Mouse (Mus musculus): Measurements from ENCODE around the gene Uqcc3. TPM values are rescaled to one million over a fixed set of nuclear protein-coding genes. Genes with fewer than 3 reads are reported as not detected.
"Not testable (repeated sequence)": the region's sequence is repeated elsewhere in the genome, so short reads cannot be mapped to it uniquely, and the experiment has no call there.

Uqcc3 gene
- total and polyA plus RNA-seq, 3 experiments: 43.7 to 56.5 (median 49.9) TPM

GRCm38 (mm10) chr19:8875031-8875430 lies 5.7 kb downstream of the Uqcc3 start:
- no peak for TF ChIP-seq CTCF (IDR thresholded peaks at IDR 0.05)
- TF ChIP-seq POLR2A (IDR thresholded peaks at IDR 0.05; ENCODE audit: insufficient read depth, low read depth, low read length): no peak
- no peak for TF ChIP-seq EP300 (IDR thresholded peaks at IDR 0.05; ENCODE audit: insufficient read depth, low read depth, low read length)
- H3K79me2 ChIP-seq (replicated peaks; ENCODE audit: control insufficient read depth, insufficient read depth, low read length): 0 out of 2 replicates have a peak, but pooled peaks cover 1% of the 10 kb centered on the region
- intact Hi-C loops (cut with DNase I): no loop called here
- H3K27ac ChIP-seq: no peak overlapping the region
- DNase-seq: no peak
- H3K36me3 ChIP-seq (ENCODE audit: control insufficient read depth, insufficient read depth, low read length): peaks cover 8% of the 10 kb centered on the region
- WGBS: 87% methylated on average over 7 of the region's 7 CpGs
- no peak overlapping the region for H3K9ac ChIP-seq (ENCODE audit: low read depth, low read length)
- no peaks in the 10 kb centered on the region for H3K27me3 ChIP-seq (ENCODE audit: control insufficient read depth, insufficient read depth, low read length)
- no peak overlapping the region for H3K4me3 ChIP-seq
- peaks cover 5% of the 10 kb centered on the region for H3K4me1 ChIP-seq (ENCODE audit: control insufficient read depth, insufficient read depth, low read length)

DNA sequence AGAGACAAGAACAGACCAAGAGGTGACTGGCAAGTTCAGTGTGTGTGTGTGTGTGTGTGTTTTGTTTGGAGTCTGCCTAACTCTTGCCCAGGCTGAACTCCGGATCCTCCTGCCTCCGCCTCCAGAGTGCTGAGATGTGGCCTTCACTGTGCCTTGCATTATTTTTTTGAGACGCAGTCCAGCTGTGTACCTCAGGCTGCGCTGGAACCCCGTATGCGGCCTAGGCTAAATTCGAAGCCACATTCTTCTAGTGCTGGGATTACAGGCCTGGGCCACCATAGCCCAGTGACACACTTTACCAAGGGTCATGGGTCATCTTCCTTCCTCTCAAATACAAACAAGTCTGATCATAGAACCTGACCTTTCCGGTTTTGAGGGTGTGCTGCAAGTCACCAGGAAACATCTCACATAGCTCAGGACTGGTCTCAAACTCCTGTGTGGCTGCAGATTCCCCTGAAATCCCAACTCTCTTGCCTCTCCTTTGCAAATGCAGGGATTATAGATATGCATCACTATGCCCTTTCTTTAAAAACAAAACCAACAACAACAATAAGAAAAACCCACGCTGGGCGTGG lies 8.4 kb downstream of the Uqcc3 start:
- H3K79me2 ChIP-seq (replicated peaks; ENCODE audit: control insufficient read depth, insufficient read depth, low read length): 0 out of 2 replicates have a peak, but pooled peaks cover 1% of the 10 kb centered on the region
- H3K27me3 ChIP-seq (ENCODE audit: control insufficient read depth, insufficient read depth, low read length): no peaks in the 10 kb centered on the region
- WGBS: 62% methylated on average over 10 of the region's 10 CpGs
- H3K9ac ChIP-seq (ENCODE audit: low read depth, low read length): peak overlapping the region; percentile 83
- H3K36me3 ChIP-seq (ENCODE audit: control insufficient read depth, insufficient read depth, low read length): peaks cover 2% of the 10 kb centered on the region; the same call in 1 of the 2 replicates
- TF ChIP-seq POLR2A (IDR thresholded peaks at IDR 0.05; ENCODE audit: insufficient read depth, low read depth, low read length) (no peak), EP300 (IDR thresholded peaks at IDR 0.05; ENCODE audit: insufficient read depth, low read depth, low read length) (no peak), CTCF (IDR thresholded peaks at IDR 0.05) (no peak)
- intact Hi-C loops (cut with DNase I): loop anchor here (5.0 kb wide), 1 partner anchor 95 kb away; the partner anchor contains the start of gene Eef1g
- DNase-seq: no peak
- H3K27ac ChIP-seq: peak overlapping the region; percentile 94
- peak overlapping the region; percentile 91 for H3K4me3 ChIP-seq
- H3K4me1 ChIP-seq (ENCODE audit: control insufficient read depth, insufficient read depth, low read length): peaks cover 3% of the 10 kb centered on the region

DNA sequence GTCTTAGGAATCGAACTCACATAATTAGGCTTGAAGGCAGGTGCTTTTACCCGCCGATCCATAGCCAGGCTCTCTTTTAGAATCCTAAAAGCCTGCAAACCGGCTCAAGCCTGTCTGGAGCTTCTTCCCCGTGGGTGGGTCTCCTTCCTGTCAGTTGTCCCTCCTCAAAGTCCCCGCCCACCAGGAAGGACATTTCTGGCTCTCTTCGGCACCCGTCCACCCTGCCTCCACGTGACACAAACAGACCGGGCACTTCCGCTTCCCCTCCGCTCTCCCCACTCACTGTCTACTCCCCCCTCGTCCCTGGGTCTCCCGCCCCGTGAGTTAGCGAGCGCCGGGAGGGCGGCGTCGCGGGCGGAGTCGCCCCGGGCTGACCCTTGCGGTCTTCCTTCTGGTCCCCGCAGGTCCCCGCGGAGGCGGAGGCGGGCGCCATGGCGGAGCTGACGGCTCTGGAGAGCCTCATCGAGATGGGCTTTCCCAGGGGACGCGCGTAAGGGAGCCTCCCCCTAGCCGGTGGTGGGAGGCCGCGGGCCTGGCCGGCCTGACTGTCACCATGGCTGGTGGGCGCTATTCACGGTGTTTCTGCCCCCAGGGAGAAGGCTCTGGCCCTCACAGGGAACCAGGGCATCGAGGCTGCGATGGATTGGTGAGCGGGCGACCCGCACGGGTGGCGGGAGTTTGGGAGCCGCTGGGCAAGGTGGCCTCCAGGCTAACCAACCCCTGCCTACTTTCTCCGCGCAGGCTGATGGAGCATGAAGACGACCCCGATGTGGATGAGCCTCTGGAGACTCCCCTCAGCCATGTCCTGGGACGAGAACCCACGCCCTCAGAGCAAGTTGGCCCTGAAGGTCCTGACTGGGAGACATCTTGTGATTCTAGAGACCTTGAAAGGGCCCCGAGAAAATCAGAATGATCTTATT lies 9.2 kb downstream of the Uqcc3 start, which contains the start of gene Ubxn1:
Gene Ubxn1 (plus strand): TSS at position 230 of the 920 bp plus-strand sequence.
- Histone ChIP-seq H3K9ac (ENCODE audit: low read depth, low read length) (peak within 1 kb of the TSS; percentile 83), H3K4me1 (ENCODE audit: control insufficient read depth, insufficient read depth, low read length) (peaks cover 3% of the 10 kb centered on the region), H3K4me3 (peak within 1 kb of the TSS; percentile 91), H3K27me3 (ENCODE audit: control insufficient read depth, insufficient read depth, low read length) (no peaks in the 10 kb centered on the region), H3K27ac (peak within 1 kb of the TSS; percentile 94), H3K79me2 (replicated peaks; ENCODE audit: control insufficient read depth, insufficient read depth, low read length) (0 out of 2 replicates have a peak, but pooled peaks cover 1% of the 10 kb centered on the region), H3K36me3 (ENCODE audit: control insufficient read depth, insufficient read depth, low read length) (peaks cover 2% of the 10 kb centered on the region; the same call in 1 of the 2 replicates)
- peak; percentile 98 to 99 for DNase-seq
- WGBS: 1% methylated on average over 59 of the region's 59 CpGs
- intact Hi-C loops (cut with DNase I): loop anchor here (1.0 to 5.0 kb wide), 4 partner anchors 9 to 96 kb away; partner anchors contain the start of genes 1810009A15Rik, Eef1g, Gm49416 and Polr2g
- TF ChIP-seq EP300 (IDR thresholded peaks at IDR 0.05; ENCODE audit: insufficient read depth, low read depth, low read length) (peak; percentile 96), CTCF (IDR thresholded peaks at IDR 0.05) (no peak), POLR2A (IDR thresholded peaks at IDR 0.05; ENCODE audit: insufficient read depth, low read depth, low read length) (peak; percentile 87)

- intact Hi-C loops (cut with DNase I): loop anchor here (1.0 to 5.0 kb wide), 4 partner anchors 9 to 96 kb away; partner anchors contain the start of genes 1810009A15Rik, Eef1g, Gm49416 and Polr2g
- TF ChIP-seq POLR2A (IDR thresholded peaks at IDR 0.05; ENCODE audit: insufficient read depth, low read depth, low read length): no peak
- TF ChIP-seq EP300 (IDR thresholded peaks at IDR 0.05; ENCODE audit: insufficient read depth, low read depth, low read length): no peak
- TF ChIP-seq CTCF (IDR thresholded peaks at IDR 0.05): no peak
- peaks cover 3% of the 10 kb centered on the region for H3K4me1 ChIP-seq (ENCODE audit: control insufficient read depth, insufficient read depth, low read length)
- WGBS: 22% methylated on average over 9 of the region's 9 CpGs
- H3K4me3 ChIP-seq: peak overlapping the region; percentile 91
- 0 out of 2 replicates have a peak, but pooled peaks cover 1% of the 10 kb centered on the region for H3K79me2 ChIP-seq (replicated peaks; ENCODE audit: control insufficient read depth, insufficient read depth, low read length)
- no peak for DNase-seq
- H3K27ac ChIP-seq: peak overlapping the region; percentile 94
- H3K9ac ChIP-seq (ENCODE audit: low read depth, low read length): peak overlapping the region; percentile 52
- H3K36me3 ChIP-seq (ENCODE audit: control insufficient read depth, insufficient read depth, low read length): peaks cover 2% of the 10 kb centered on the region; the same call in 1 of the 2 replicates
- no peaks in the 10 kb centered on the region for H3K27me3 ChIP-seq (ENCODE audit: control insufficient read depth, insufficient read depth, low read length)
Measured at GRCm38 (mm10) chr19:8870838-8871237, 9.9 kb downstream of the Uqcc3 start.

DNA sequence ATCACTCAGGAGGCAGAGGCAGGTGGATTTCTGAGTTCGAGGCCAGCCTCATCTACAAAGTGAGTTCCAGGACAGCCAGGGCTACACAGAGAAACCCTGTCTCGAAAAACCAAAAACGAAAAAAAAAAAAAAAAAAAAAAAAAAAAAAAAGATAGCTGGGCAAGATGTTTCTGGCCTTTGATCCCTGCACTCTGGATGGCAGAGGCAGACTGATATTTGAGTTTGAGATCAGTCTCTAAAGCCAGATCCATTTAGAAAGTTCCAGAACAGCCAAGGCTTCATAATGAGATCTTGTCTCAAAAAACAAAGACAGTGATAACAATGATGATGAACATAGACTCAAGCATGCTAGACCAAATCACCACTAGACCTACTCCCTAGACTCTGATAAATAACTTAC lies 10.3 kb downstream of the Uqcc3 start:
- H3K27me3 ChIP-seq (ENCODE audit: control insufficient read depth, insufficient read depth, low read length); H3K4me3 ChIP-seq; DNase-seq; H3K4me1 ChIP-seq (ENCODE audit: control insufficient read depth, insufficient read depth, low read length); H3K79me2 ChIP-seq (replicated peaks; ENCODE audit: control insufficient read depth, insufficient read depth, low read length); H3K36me3 ChIP-seq (ENCODE audit: control insufficient read depth, insufficient read depth, low read length); H3K9ac ChIP-seq (ENCODE audit: low read depth, low read length): not testable (repeated sequence)
- peak overlapping the region; percentile 94; the same call in 1 of the 2 replicates for H3K27ac ChIP-seq
- intact Hi-C loops (cut with DNase I): loop anchor here (2.0 to 5.0 kb wide), 3 partner anchors 18 to 97 kb away; partner anchors contain the start of genes 1810009A15Rik, Eef1g, Gm49416 and Polr2g
- WGBS: 70% methylated on average over 3 of the region's 3 CpGs

All from heart, adult 2 months (tissue).